Mouse (Mus musculus): ENCODE measurements around the gene Socs2. TPM values are rescaled to one million over a fixed set of nuclear protein-coding genes. Genes with fewer than 3 reads are reported as not detected.

Socs2 gene
- polyA plus RNA-seq, 1 experiment from 2014 or later = 124 TPM

GRCm38 (mm10) chr10:95426207-95427115 is 9.5 kb upstream of the Socs2 start:
- H3K9me3 ChIP-seq (replicated peaks; ENCODE audit: low read length) = no peaks in the 10 kb centered on the region
- no peaks in the 10 kb centered on the region for H3K27me3 ChIP-seq (ENCODE audit: insufficient read depth, low read length)
- H3K4me1 ChIP-seq (replicated peaks; ENCODE audit: insufficient read depth, low read length) = no peaks in the 10 kb centered on the region
- no peak overlapping the region for H3K4me2 ChIP-seq (ENCODE audit: low read length)
- TF ChIP-seq CTCF (IDR thresholded peaks at IDR 0.05; ENCODE audit: low read depth) = no peak
- no peak overlapping the region for H3K4me3 ChIP-seq (replicated peaks; ENCODE audit: low read depth, low read length)
- H3K9ac ChIP-seq (ENCODE audit: low read depth, low read length) = no peak overlapping the region
- ATAC-seq (replicated peaks; ENCODE audit: low FRiP score, low read depth) (no peak), DNase-seq (ENCODE audit: low spot score) (no peak)
- no peaks in the 10 kb centered on the region for H3K36me3 ChIP-seq (ENCODE audit: insufficient read depth, low read length)
- H3K27ac ChIP-seq = no peak overlapping the region
- WGBS = 84% methylated on average over 9 of the region's 9 CpGs

GRCm38 (mm10) chr10:95422681-95423080 is 5.7 kb upstream of the Socs2 start:
- Histone ChIP-seq H3K4me1 (replicated peaks; ENCODE audit: insufficient read depth, low read length) (no peaks in the 10 kb centered on the region), H3K9ac (ENCODE audit: low read depth, low read length) (no peak overlapping the region), H3K4me2 (ENCODE audit: low read length) (no peak overlapping the region), H3K36me3 (ENCODE audit: insufficient read depth, low read length) (no peaks in the 10 kb centered on the region), H3K27me3 (ENCODE audit: insufficient read depth, low read length) (no peaks in the 10 kb centered on the region), H3K27ac (no peak overlapping the region), H3K4me3 (replicated peaks; ENCODE audit: low read depth, low read length) (no peak overlapping the region), H3K9me3 (replicated peaks; ENCODE audit: low read length) (no peaks in the 10 kb centered on the region)
- ATAC-seq (replicated peaks; ENCODE audit: low FRiP score, low read depth) (no peak), DNase-seq (ENCODE audit: low spot score) (no peak)
- no peak for TF ChIP-seq CTCF (IDR thresholded peaks at IDR 0.05; ENCODE audit: low read depth)
- WGBS = 84% methylated on average over 5 of the region's 5 CpGs

- H3K4me2 ChIP-seq (ENCODE audit: low read length) = no peak overlapping the region
- H3K27me3 ChIP-seq (ENCODE audit: insufficient read depth, low read length) = no peaks in the 10 kb centered on the region
- H3K9me3 ChIP-seq (replicated peaks; ENCODE audit: low read length) = no peaks in the 10 kb centered on the region
- no peaks in the 10 kb centered on the region for H3K36me3 ChIP-seq (ENCODE audit: insufficient read depth, low read length)
- no peak overlapping the region for H3K9ac ChIP-seq (ENCODE audit: low read depth, low read length)
- no peaks in the 10 kb centered on the region for H3K4me1 ChIP-seq (replicated peaks; ENCODE audit: insufficient read depth, low read length)
- WGBS = 79% methylated on average over 10 of the region's 10 CpGs
- TF ChIP-seq CTCF (IDR thresholded peaks at IDR 0.05; ENCODE audit: low read depth) = no peak
- DNase-seq (ENCODE audit: low spot score) (no peak), ATAC-seq (replicated peaks; ENCODE audit: low FRiP score, low read depth) (no peak)
- no peak overlapping the region for H3K4me3 ChIP-seq (replicated peaks; ENCODE audit: low read depth, low read length)
- H3K27ac ChIP-seq = no peak overlapping the region
Measured at GRCm38 (mm10) chr10:95420284-95420683, 3.3 kb upstream of the Socs2 start.

- no peak overlapping the region for H3K27ac ChIP-seq
- no peaks in the 10 kb centered on the region for H3K4me1 ChIP-seq (replicated peaks; ENCODE audit: insufficient read depth, low read length)
- H3K4me2 ChIP-seq (ENCODE audit: low read length) = no peak overlapping the region
- no peak overlapping the region for H3K9ac ChIP-seq (ENCODE audit: low read depth, low read length)
- ATAC-seq (replicated peaks; ENCODE audit: low FRiP score, low read depth) (no peak), DNase-seq (ENCODE audit: low spot score) (no peak)
- H3K27me3 ChIP-seq (ENCODE audit: insufficient read depth, low read length) = no peaks in the 10 kb centered on the region
- H3K9me3 ChIP-seq (replicated peaks; ENCODE audit: low read length) = no peaks in the 10 kb centered on the region
- no peaks in the 10 kb centered on the region for H3K36me3 ChIP-seq (ENCODE audit: insufficient read depth, low read length)
- no peak for TF ChIP-seq CTCF (IDR thresholded peaks at IDR 0.05; ENCODE audit: low read depth)
- no peak overlapping the region for H3K4me3 ChIP-seq (replicated peaks; ENCODE audit: low read depth, low read length)
- WGBS = 94% methylated on average over 3 of the region's 3 CpGs
Measured at GRCm38 (mm10) chr10:95419726-95420125, 2.7 kb upstream of the Socs2 start.

GRCm38 (mm10) chr10:95418631-95419030 is 1.7 kb upstream of the Socs2 start:
- H3K36me3 ChIP-seq (ENCODE audit: insufficient read depth, low read length) = no peaks in the 10 kb centered on the region
- no peaks in the 10 kb centered on the region for H3K27me3 ChIP-seq (ENCODE audit: insufficient read depth, low read length)
- DNase-seq (ENCODE audit: low spot score) = no peak
- H3K4me1 ChIP-seq (replicated peaks; ENCODE audit: insufficient read depth, low read length) = 0 out of 2 replicates have a peak, but pooled peaks cover 2% of the 10 kb centered on the region
- H3K9ac ChIP-seq (ENCODE audit: low read depth, low read length) = no peak overlapping the region
- no peak for TF ChIP-seq CTCF (IDR thresholded peaks at IDR 0.05; ENCODE audit: low read depth)
- no peak overlapping the region for H3K4me3 ChIP-seq (replicated peaks; ENCODE audit: low read depth, low read length)
- H3K9me3 ChIP-seq (replicated peaks; ENCODE audit: low read length) = no peaks in the 10 kb centered on the region
- WGBS = 29% methylated on average over 6 of the region's 6 CpGs
- ATAC-seq (replicated peaks; ENCODE audit: low FRiP score, low read depth) = no peak
- H3K27ac ChIP-seq = no peak overlapping the region
- H3K4me2 ChIP-seq (ENCODE audit: low read length) = no peak overlapping the region

GRCm38 (mm10) chr10:95417496-95418236 is 686 bp upstream of the Socs2 start:
- Histone ChIP-seq H3K27me3 (ENCODE audit: insufficient read depth, low read length) (no peaks in the 10 kb centered on the region), H3K27ac (peak overlapping the region; percentile 97), H3K4me2 (ENCODE audit: low read length) (peak overlapping the region; percentile 96), H3K9me3 (replicated peaks; ENCODE audit: low read length) (no peaks in the 10 kb centered on the region), H3K4me3 (replicated peaks; ENCODE audit: low read depth, low read length) (peak overlapping the region; percentile 86), H3K36me3 (ENCODE audit: insufficient read depth, low read length) (no peaks in the 10 kb centered on the region), H3K9ac (ENCODE audit: low read depth, low read length) (peak overlapping the region; percentile 87; the same call in 1 of the 2 replicates), H3K4me1 (replicated peaks; ENCODE audit: insufficient read depth, low read length) (0 out of 2 replicates have a peak, but pooled peaks cover 4% of the 10 kb centered on the region)
- DNase-seq (ENCODE audit: low spot score) (peak; percentile 92), ATAC-seq (replicated peaks; ENCODE audit: low FRiP score, low read depth) (0 out of 2 replicates have a peak, but pooled peaks have one; percentile 8)
- WGBS = 1% methylated on average over 25 of the region's 25 CpGs
- TF ChIP-seq CTCF (IDR thresholded peaks at IDR 0.05; ENCODE audit: low read depth) = peak; percentile 82

All from kidney, postnatal 0 days (tissue).